Mouse (Mus musculus) liver, postnatal 0 days (tissue): ENCODE results near the gene Clcn2. TPM values are rescaled to one million over a fixed set of nuclear protein-coding genes. Genes with fewer than 3 reads are reported as not detected.

ENCODE experiments used
- ATAC-seq: fragments of 200-750 bp; cut with Nextera tagmentation; 2 replicates; pipeline ENCODE4 v1.8.0; 2017; ENCODE audit warnings: mild to moderate bottlenecking, moderate library complexity
- DNase-seq: peaks from one replicate; pipeline ENCODE4 v3.0.0-alpha.2; 2016
- H3K27ac ChIP-seq: fragments of 300-500 bp; sonication (generic); 2 replicates; pipeline ENCODE4 v1.5.1; 2014; ENCODE audit warnings: antibody characterized with exemption, moderate library complexity, mild to moderate bottlenecking, low read depth
- H3K27me3 ChIP-seq: fragments of 300-500 bp; sonication (generic); 2 replicates; pipeline ENCODE4 v1.6.1; 2014; ENCODE audit warnings: low read length, control low read depth, mixed read lengths; ENCODE audit not compliant: insufficient read depth
- H3K36me3 ChIP-seq: fragments of 300-500 bp; sonication (generic); replicated peaks from 2 replicates; pipeline ENCODE4 v1.6.1; 2014; ENCODE audit warnings: mild to moderate bottlenecking, control low read depth, low read length, moderate library complexity, mixed read lengths; ENCODE audit not compliant: insufficient read depth
- H3K4me1 ChIP-seq: fragments of 300-500 bp; sonication (generic); 2 replicates; pipeline ENCODE4 v1.6.1; 2014; ENCODE audit warnings: antibody characterized with exemption, mild to moderate bottlenecking, control low read depth; ENCODE audit not compliant: insufficient read depth
- H3K4me2 ChIP-seq: fragments of 300-500 bp; sonication (generic); 2 replicates; pipeline ENCODE4 v1.6.1; 2014; ENCODE audit warnings: low read depth, mild to moderate bottlenecking, low read length, moderate library complexity, mixed read lengths
- H3K4me3 ChIP-seq: fragments of 300-500 bp; sonication (generic); 2 replicates; pipeline ENCODE4 v1.5.1; 2014; ENCODE audit warnings: low read depth, low read length
- H3K9ac ChIP-seq: fragments of 300-500 bp; sonication (generic); replicated peaks from 2 replicates; pipeline ENCODE4 v1.6.1; 2014; ENCODE audit warnings: mild to moderate bottlenecking, moderate library complexity
- H3K9me3 ChIP-seq: fragments of 300-500 bp; sonication (generic); 2 replicates; pipeline ENCODE4 v1.6.1; 2016; ENCODE audit warnings: mild to moderate bottlenecking, control low read depth, low read length, mixed read lengths
- CTCF ChIP-seq: sonication (generic); IDR thresholded peaks from 2 replicates; pipeline ENCODE4 v1.5.1; 2016; ENCODE audit warnings: antibody characterized with exemption, low read depth
- EP300 ChIP-seq: IDR thresholded peaks from 2 replicates; pipeline ENCODE4 v1.6.1; 2016; ENCODE audit warnings: antibody characterized with exemption, low read depth, mild to moderate bottlenecking
- WGBS: fragments of 180-500 bp; shearing (Covaris S2); extraction: QIAGEN DNeasy Blood & Tissue Kit; methylation state at CpG from one replicate; pipeline ENCODE4 v1.1.7; 2014; ENCODE audit not compliant: insufficient replicate concordance; 5-methylcytosine and 5-hydroxymethylcytosine counted together
- polyA plus RNA-seq: library from polyadenylated mRNA; unstranded; fragments of >200 nt; fragmentation: Nextera tagmentation; extraction: Ambion mirVana; gene quantifications from 2 replicates; pipeline ENCODE4 v1.2.1, GENCODE M21; 2015

The Clcn2 gene
- polyA plus RNA-seq, 1 experiment from 2014 or later = 4.7 TPM

DNA sequence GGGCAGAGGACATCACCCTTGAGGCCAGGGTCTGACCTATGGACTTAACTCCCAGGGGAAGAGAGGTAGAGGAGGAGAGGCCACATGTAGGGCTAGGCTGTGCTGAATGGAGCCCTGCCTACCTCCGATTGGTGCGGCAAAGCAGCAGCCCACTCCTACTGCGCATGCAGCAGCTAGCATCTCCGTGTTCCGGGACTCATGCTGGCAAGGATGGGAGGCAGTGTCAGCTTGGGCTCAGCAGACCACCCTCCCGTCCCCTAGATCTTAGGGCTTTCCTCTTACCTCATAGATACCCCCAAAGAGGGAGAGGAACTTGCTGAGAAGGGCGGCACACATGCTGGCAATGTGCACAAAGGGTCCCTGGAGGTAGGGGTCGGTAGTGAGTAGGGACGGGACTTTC is 5.4 kb downstream of the Clcn2 start:
- H3K27me3 ChIP-seq = 0 out of 2 replicates have a peak, but pooled peaks cover 3% of the 10 kb centered on the region
- H3K27ac ChIP-seq = no peak overlapping the region
- DNase-seq (no peak), ATAC-seq (no peak)
- H3K9me3 ChIP-seq = no peaks in the 10 kb centered on the region
- no peak for TF ChIP-seq CTCF
- H3K36me3 ChIP-seq = peaks cover 16% of the 10 kb centered on the region; the same call in 1 of the 2 replicates
- peak overlapping the region; percentile 100; the same call in 1 of the 2 replicates for H3K4me2 ChIP-seq
- WGBS = 80% methylated on average over 9 of the region's 9 CpGs
- peaks cover 34% of the 10 kb centered on the region for H3K4me1 ChIP-seq
- H3K4me3 ChIP-seq = no peak overlapping the region
- no peak overlapping the region for H3K9ac ChIP-seq

GRCm38 (mm10) chr16:20710810-20711209 is 6.7 kb downstream of the Clcn2 start:
- DNase-seq = no peak
- peaks cover 36% of the 10 kb centered on the region for H3K4me1 ChIP-seq

GRCm38 (mm10) chr16:20710370-20710769 is 7.2 kb downstream of the Clcn2 start:
- TF ChIP-seq EP300 (no peak), CTCF (no peak)
- WGBS = 92% methylated on average over 11 of the region's 11 CpGs
- H3K36me3 ChIP-seq = peaks cover 22% of the 10 kb centered on the region; the same call in 1 of the 2 replicates
- H3K27me3 ChIP-seq = 0 out of 2 replicates have a peak, but pooled peaks cover 3% of the 10 kb centered on the region
- no peak overlapping the region for H3K27ac ChIP-seq
- no peak for DNase-seq
- H3K4me3 ChIP-seq = no peak overlapping the region
- no peak overlapping the region for H3K9ac ChIP-seq
- H3K9me3 ChIP-seq = no peaks in the 10 kb centered on the region
- H3K4me2 ChIP-seq = no peak overlapping the region
- H3K4me1 ChIP-seq = peaks cover 33% of the 10 kb centered on the region
- ATAC-seq = no peak

More at GRCm38 (mm10) chr16:20710810-20711209, 6.7 kb downstream of the Clcn2 start:
- Histone ChIP-seq H3K4me2 (no peak overlapping the region), H3K36me3 (peaks cover 19% of the 10 kb centered on the region; the same call in 1 of the 2 replicates), H3K4me3 (no peak overlapping the region), H3K27ac (no peak overlapping the region), H3K9me3 (no peaks in the 10 kb centered on the region), H3K9ac (no peak overlapping the region), H3K27me3 (0 out of 2 replicates have a peak, but pooled peaks cover 3% of the 10 kb centered on the region)
- peak; percentile 51 for TF ChIP-seq CTCF
- no peak for TF ChIP-seq EP300
- WGBS = 68% methylated on average over 4 of the region's 4 CpGs
- no peak for ATAC-seq

- Histone ChIP-seq H3K4me2 (no peak overlapping the region), H3K36me3 (peaks cover 23% of the 10 kb centered on the region; the same call in 1 of the 2 replicates), H3K27me3 (no peaks in the 10 kb centered on the region), H3K4me1 (peaks cover 26% of the 10 kb centered on the region), H3K27ac (no peak overlapping the region), H3K9me3 (no peaks in the 10 kb centered on the region), H3K4me3 (no peak overlapping the region), H3K9ac (no peak overlapping the region)
- ATAC-seq (no peak), DNase-seq (peak; percentile 46)
- 82% methylated on average over 19 of the region's 19 CpGs for WGBS
- TF ChIP-seq EP300 (no peak), CTCF (peak; percentile 67)
Measured at GRCm38 (mm10) chr16:20708939-20709734, 8.4 kb downstream of the Clcn2 start.

GRCm38 (mm10) chr16:20708220-20708938 is 9.2 kb downstream of the Clcn2 start:
- 92% methylated on average over 21 of the region's 21 CpGs for WGBS
- Histone ChIP-seq H3K4me2 (no peak overlapping the region), H3K36me3 (peaks cover 25% of the 10 kb centered on the region; the same call in 1 of the 2 replicates), H3K9me3 (no peaks in the 10 kb centered on the region), H3K27me3 (no peaks in the 10 kb centered on the region), H3K9ac (no peak overlapping the region), H3K4me1 (peaks cover 26% of the 10 kb centered on the region), H3K27ac (no peak overlapping the region), H3K4me3 (no peak overlapping the region)
- TF ChIP-seq EP300 = no peak
- no peak for TF ChIP-seq CTCF
- ATAC-seq (no peak), DNase-seq (no peak)
